Mouse (Mus musculus) layer of hippocampus, adult 9-10 months (tissue): Measurements from ENCODE around the gene Coro1b.

Experiments
- DNase-seq: peaks from one replicate; pipeline ENCODE4 v3.0.0; 2022; ENCODE audit warnings: low spot score

Gene Coro1b

DNA sequence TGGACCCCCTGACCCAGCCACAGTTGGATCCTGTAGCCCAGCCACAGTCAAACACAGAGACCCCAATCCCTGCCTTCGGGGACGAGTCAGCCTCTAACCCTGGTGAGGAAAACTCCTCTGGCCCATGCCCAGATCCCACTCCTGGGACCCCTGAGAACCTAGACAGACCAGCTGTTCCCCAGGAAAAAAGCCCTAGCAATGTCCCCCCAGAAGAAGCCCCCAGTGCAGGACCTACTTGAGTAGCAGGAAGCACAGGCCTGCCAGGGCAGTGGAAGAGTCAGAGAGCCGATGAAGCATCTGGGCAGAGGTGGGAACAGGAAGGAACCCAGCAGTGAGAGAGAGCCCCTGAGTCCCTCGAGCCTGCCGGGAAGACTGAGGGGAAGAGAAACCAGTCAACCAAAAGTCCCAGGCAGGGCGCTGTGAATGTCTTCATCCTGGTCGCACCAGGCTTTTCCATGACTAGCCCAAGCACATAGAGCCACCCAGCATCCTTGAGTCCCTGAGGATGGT is 4.6 kb upstream of the Coro1b start, which contains the start of gene Cabp4:
Cabp4 (minus strand) TSS at position 275 of the 510 bp plus-strand sequence.
- DNase-seq: no peak

- DNase-seq: no peak
These were observed 3.6 kb upstream of the Coro1b start for GRCm38 (mm10) chr19:4144550-4145498.

GRCm38 (mm10) chr19:4145936-4146335 is 2.5 kb upstream of the Coro1b start:
- DNase-seq: no peak

DNA sequence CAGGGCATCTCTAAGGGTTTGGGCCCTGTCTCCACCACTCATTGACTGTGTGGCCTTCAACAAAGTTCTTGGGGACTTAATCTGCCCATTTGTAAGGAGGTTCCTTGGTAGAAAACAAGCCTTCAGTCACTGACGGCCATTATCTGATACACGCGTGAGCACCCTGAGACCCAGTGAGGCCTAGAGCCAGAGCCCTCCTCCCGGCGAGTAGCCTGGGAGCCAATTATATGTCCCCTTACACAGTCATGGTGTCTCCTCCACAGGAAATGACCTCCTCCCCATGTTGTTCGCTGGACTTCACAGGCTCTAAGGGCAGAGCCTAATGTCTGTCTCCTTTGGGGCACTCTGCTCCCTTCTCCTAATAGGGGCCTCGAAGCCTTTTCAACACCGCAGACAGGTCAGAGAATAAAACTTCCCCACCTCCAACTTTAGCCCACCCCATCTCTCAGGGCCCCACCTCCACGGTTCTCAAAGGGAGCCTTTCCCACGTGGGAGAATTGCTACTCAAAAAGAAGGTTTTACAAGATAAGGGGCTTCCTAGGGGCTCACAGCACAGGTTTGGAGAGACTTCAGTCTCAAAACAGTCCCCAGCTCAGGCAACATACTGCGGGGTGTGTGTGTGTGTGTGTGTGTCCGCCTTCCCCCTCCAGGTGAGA is 1.9 kb upstream of the Coro1b start:
- no peak for DNase-seq

- no peak for DNase-seq
These were observed 1.4 kb upstream of the Coro1b start for GRCm38 (mm10) chr19:4147022-4147405.

DNA sequence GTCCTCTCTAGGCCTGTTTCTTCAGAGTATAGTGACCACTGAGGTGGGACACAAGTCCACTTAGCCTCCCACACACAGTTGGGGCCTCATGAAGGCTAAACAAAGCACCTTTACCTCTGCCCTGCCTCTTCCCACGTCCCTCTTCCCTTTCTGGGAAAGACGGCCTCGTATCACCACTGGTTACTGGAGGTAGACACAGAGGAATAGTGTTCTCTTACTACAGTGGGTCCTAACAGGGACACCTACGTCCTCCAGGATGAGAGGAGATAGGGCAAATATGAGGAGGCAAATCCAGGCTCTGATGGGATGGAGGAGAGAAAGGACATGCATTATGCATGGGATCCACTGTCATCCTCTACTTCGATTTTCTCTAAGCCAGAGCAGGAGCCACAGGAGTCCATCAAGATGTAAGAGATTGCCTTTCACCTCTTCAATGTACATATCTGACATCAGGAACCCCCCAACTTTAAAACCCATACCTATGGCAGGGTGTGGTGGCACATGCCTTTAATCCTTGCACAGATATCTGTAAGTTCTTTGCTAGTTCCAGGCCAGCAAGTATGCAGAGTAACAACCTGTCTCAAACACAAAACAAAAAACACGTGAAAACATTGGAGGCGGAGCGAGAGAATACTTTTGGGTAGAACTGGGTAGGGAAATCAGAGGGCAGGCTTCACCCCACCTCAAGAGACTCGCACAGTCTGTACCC is 483 bp upstream of the Coro1b start:
- no peak for DNase-seq

- no peak for DNase-seq
These were observed 400 bp downstream of the Coro1b start for GRCm38 (mm10) chr19:4148819-4149218.

DNA sequence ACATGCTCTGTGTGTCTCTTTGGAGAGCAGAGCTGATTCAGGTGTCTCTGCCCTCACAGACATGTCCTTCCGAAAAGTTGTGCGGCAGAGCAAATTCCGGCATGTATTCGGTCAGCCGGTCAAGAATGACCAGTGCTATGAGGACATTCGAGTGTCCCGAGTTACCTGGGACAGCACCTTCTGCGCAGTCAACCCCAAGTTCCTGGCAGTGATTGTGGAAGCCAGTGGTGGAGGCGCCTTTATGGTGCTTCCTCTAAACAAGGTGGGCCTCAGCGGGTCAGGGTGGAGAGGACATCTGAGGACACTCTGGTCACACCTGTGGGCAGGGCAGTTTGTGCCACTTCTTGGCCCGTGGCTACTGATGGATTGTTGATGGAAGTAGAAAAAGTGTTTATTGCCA is 864 bp downstream of the Coro1b start:
- no peak for DNase-seq

GRCm38 (mm10) chr19:4149764-4150461 is 1.5 kb downstream of the Coro1b start:
- no peak for DNase-seq

GRCm38 (mm10) chr19:4150567-4151487 is 2.4 kb downstream of the Coro1b start:
- no peak for DNase-seq

GRCm38 (mm10) chr19:4151488-4151860 is 3.1 kb downstream of the Coro1b start:
- DNase-seq: no peak

GRCm38 (mm10) chr19:4151898-4152297 is 3.5 kb downstream of the Coro1b start:
- DNase-seq: no peak

DNA sequence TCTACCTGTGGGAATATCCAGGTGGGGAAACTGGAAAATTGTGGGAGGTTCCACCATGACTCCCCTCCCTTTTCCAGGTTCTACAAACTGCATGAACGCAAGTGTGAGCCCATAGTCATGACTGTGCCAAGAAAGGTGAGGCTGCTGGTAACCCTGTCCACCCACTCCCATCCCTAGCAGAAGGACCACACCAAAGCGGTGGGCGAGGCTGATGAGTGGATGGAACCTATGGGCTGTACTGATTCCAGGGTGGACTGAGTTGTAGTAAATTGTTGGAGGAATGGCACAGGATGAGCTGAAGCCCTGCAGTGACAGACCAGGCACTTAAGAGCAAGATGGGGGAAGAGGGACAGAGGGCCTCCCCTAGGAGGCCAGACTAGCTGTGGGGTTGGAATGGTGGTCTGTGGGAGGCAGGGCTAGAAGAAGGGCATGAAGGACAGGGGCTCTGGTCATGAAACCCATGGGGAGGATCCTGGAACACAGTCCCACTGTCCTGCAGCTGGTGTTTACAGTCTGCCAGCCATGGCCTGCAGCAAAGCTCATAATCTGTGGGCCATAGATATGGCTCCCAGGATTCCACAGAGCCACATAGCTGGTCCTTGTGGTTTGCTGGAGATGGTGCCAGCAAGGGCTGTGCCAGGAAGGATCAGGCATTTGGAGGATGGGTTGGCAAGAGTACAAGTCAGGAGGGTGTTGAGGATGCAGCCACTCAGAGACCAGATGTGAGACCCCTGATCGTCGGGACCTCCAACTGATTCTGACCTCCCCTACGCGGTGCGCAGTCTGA is 4.2 kb downstream of the Coro1b start:
- no peak for DNase-seq

GRCm38 (mm10) chr19:4153232-4153654 is 4.8 kb downstream of the Coro1b start, which contains the start of gene Ptprcap:
Ptprcap (plus strand) TSS chr19:4153604.
- DNase-seq: no peak

- DNase-seq: no peak
These were observed 6.2 kb downstream of the Coro1b start for GRCm38 (mm10) chr19:4154437-4155222.

- DNase-seq: no peak
These were observed 7.0 kb downstream of the Coro1b start for GRCm38 (mm10) chr19:4155223-4156072.

DNA sequence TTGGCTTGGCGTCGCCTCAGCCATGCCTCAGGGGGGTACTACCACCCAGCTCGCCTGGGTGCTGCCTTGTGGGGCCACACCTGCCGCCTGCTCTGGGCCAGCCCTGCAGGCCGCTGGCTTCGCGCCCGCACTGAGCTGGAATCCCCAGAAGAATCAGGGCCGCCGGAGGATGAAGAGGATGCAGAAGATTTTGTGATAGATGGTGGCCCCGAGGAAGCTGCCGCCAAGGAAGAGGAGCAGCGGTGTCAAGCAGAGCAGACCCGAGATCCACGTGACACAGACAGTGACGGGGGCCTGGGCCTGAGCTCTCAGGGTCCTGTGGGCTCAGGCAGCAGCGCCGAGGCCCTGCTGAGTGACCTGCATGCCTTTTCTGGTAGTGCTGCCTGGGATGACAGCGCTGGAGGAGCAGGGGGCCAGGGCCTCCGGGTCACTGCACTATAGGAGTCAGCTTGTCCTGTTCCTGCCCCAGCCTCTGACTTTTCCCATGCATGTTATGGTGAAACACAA is 7.7 kb downstream of the Coro1b start:
- no peak for DNase-seq

DNA sequence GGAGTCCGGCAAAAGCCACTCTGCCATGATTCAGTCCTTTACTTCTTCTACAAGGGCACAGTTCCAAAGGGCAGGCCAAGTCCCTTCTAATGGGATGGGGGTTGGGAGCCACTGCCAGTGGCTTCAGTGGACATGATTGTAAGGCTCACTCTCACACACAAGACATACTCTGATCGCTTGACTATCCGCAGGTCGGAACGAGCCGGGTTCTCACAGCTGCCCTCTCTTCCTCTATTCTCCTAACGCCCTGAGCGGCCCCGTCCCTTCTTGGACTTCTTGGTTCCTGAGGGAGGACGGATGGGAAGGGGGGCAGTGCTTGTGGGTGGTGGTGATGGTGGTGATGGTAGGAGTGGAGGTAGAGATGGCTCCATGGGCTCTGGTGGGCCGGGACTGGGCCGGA is 8.4 kb downstream of the Coro1b start:
- no peak for DNase-seq
